Mouse (Mus musculus) lung, postnatal 4 days (tissue): Measurements from ENCODE around the gene Kcnk3.

Source experiments
- DNase-seq, 2 experiments: peaks; one replicate each; pipeline ENCODE4 v3.0.0; 2021

Kcnk3 gene

DNA sequence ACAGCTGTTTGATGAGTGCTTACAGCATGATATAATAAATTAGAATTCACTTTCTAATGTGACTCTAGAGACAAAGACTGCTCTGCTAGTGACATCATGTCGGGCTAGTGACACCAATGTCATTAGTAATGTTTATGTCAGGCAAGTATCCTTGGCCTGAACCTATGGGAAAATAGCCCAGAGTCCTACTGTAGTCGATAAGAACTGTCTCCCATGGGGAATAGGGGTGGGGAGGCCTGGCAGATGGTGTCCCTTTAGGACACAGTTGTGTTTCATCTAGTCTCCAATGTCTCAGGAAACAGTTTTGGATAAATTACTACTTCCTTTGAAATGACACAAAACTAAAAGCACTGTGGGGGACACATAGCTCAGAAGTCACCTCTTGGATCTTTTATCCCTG, 58.1 kb downstream of the Kcnk3 start:
- DNase-seq, result peak in 1 of 2 experiments; percentile 49

DNA sequence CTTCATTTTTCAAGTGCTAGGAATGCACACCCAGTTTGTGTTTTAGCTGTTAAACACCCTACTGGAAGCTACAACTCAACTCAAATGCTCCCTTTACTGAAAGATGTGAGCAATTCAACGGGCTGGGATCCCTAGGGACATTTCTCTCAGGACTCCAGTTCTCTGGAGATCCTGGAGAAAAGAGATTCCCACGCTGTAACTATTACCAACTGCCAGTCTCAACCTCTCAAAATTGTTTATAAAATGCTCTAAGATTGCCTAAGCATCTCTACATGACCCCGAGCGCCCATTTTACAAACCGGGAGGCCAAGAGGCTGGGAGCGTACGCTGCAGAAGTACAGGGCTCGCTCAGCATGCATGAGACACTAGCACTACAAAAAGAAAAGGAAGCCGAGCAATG, 59.4 kb downstream of the Kcnk3 start:
- DNase-seq, result no peak

DNA sequence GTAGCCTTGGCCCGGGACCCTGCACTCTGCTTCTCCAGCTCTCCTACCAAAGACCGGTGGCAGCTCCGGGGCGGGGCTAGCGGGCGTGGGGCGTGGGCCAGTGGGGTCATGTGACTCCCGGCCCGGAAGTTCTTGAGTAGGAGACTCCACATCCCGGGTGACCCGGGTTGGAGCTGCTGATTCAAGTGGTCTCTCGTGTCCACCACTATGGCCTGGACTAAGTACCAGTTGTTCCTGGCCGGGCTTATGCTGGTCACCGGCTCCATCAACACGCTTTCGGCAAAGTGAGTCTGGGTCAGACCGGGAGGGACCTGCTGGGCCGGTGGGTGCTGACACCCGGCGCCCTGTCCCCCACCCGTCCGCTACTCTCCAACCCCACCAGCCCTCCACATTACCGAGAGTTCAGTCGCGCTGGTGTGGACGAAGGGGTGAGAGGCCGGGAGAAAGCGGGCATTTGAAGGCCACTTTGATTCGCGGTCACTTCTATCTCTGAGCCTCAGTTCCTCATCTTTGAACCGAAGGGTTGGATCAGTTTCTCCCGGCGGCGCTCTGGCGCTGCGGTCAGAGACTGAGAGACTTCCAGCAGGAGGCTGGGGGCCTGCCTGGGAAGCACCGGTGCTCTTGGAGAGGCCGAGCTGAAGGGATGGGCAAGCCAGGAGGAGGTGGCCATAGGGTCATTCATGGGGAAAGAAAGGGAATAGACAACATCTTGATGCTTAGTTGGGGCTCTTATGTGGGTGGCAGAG, 60.0 kb downstream of the Kcnk3 start, which contains the start of gene Slc35f6:
Slc35f6 (plus strand) TSS at position 119 of the 746 bp plus-strand sequence.
- peak; percentile 95 for DNase-seq

DNA sequence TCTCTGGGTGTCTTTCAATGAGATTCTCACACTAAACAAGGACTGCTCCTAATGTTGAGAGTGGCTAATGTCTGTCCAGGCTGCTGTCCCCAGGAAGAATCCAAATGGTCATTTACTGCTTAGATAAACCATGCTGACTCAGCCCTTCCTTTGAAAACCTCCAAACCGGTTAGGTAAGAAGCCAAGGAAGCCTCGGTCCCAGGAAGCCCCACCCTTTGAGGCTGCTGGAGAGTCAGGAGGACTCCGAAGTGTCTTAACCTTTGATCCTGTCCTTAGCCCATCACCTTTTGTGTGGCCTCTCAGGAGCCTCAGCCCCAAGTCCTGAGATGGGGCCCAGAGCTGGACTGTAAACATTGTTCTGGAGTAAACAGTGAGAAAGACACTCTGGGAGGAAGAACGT, 61.6 kb downstream of the Kcnk3 start:
- DNase-seq, result no peak

DNA sequence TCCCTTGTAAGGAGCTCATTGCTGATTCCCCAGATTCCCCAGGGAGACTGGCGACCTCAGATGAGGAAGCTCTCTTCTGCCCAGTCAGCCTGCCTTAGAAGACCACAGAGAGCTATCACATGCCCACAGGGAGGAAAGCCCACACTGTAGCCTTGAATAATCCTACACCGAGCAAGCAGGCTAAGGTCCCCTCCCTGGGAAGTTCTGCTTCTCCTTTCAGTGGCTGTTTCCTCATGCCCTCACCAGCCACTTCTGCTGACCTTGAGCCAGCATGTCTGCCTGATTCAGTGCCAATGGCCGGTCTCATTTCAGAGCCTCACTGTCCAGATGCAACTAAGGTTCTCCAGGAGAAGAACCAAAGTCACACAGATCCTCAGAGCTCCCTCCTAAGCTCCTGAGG, 62.8 kb downstream of the Kcnk3 start:
- peak; percentile 39 to 46 for DNase-seq

DNA sequence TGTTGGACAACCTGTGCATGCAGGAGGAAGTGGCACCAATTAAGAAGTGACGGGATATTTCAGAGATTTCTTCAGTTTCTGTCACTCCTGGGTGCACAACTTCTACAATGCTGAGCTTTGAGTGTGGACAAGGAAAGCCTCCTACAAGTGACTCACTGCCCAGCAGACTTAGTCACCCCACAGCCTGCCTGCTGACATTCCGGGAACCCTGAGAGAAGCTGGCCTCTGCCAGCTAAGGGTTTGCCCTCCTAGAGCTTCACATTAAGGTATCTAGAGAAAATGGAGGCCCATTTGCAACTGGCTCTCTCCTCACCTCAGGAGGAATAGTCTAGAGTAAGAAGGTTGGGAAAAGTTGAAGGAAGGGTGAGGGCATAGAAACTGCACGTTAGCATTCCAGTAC, 63.6 kb downstream of the Kcnk3 start:
- DNase-seq, result no peak

DNA sequence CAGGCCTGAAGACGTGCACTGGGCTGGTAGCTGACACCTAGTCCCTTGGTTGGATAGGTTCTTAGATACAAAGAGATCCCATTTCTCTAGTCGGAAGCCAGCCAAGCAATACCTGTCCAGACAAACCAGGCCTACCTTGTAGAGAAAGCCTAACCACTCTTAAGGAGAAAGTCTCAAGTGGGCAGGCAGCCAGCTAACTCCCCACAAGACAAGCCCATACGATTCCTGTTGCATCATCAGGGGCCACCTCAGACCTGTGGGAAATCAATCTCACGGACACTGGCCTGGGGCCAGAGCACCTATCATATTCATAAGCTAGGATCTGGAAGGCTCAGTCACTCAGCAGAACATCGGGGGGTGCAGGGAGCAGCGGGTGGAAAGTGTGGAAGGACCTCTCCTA, 65.3 kb downstream of the Kcnk3 start:
- no peak for DNase-seq

DNA sequence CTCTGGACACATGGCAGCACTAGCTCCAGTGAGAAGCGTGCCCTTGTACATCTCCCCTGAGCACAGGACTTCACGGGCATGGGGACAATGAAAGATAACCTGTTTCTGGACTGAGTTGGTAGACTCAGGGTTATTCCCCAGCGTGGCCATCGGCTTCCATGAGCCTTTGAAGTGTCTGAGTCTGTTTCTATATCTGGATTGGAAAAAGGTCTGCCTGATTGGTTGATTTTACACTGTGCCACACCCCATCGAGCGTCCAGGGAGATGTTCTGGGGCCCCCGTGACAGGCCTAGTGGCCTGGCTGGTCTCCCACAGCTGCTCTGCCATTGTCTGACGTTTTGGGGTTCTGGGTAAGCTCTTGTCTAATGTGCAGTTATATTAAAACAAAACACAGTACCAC, 67.1 kb downstream of the Kcnk3 start:
- no peak for DNase-seq

DNA sequence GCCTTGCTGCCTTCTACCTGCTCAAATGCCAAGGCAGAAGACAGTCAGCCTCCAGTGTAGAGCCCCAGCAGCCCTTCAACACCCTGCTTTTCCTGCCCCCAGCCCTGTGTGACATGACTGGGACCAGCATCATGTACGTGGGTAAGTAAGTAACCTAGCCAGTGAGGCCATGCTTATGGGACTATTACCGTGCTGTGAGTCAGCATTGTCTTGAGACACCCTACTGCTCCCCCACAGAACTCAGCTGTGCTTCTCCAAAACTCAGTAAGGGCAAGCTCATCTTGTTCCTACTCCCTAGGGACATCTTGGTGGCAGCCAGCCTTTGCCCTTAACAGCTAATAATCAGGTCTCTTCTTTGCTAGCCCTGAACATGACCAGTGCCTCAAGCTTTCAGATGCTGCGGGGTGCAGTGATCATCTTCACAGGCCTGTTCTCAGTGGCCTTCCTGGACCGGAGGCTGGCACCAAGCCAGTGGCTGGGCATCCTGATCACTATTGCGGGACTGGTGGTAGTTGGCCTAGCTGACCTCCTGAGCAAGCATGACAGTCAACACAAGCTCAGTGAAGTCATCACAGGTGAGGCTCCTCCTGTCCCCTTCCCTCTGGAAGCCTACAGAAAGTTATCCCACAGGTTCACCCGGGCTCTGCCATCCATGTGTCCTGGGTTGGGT, 67.7 kb downstream of the Kcnk3 start:
- DNase-seq, result no peak

DNA sequence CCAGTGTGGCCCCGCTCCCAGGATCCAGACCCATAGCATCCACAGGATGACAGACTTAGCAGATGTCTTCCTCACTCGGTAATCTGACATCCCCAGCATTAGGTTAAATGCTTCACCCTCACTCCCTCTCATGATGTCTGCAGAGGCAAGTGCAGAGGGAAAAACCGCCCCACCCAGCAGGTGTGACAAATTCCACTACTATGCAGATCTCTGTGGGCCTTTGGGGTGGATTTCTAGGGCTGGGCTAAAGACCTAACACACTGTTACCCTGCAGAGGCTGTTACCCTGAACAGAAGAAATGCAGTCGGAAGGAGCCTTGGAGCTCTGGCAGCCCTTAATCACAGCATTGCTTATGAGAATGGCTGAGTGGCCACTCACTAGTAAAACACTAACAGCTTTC, 71.1 kb downstream of the Kcnk3 start:
- DNase-seq, result no peak

DNA sequence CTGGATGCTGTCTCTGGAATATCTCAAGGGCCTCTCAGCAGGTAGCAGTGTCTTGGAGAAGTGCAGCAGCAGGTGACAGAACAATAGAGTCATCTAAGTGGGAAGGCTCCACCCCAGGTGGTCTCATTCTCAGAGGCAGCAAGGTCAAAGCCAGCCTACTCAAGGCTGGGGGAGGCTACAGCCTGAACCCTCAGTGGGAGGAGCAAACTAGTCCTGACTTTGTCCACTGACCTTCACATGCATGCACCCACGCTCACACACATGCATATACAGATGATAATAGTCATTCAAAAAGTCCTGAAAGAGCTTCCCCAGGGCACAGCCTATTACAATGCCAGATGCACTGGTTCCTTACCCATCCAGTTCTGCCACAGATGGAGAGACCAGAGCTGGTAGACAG, 72.3 kb downstream of the Kcnk3 start:
- DNase-seq, result no peak

DNA sequence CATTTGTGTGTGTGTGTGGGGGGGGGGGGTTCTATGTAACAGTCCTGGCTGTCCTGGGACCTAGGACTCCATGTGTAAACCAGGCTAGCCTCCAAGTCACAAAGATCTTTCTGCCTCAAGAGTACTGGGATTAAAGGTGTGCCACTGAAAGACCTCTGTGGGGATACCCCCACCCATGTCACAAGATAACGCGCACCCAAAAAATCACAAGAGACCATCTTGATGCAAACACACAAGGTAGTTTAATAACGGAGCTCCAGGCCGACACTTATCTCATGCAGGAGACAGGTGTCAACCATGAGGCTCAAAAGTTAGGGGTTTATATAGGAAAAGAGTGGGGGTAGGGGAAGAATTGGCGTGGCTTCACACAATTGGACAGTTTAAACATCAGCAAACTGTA, 72.8 kb downstream of the Kcnk3 start:
- DNase-seq, result no peak

DNA sequence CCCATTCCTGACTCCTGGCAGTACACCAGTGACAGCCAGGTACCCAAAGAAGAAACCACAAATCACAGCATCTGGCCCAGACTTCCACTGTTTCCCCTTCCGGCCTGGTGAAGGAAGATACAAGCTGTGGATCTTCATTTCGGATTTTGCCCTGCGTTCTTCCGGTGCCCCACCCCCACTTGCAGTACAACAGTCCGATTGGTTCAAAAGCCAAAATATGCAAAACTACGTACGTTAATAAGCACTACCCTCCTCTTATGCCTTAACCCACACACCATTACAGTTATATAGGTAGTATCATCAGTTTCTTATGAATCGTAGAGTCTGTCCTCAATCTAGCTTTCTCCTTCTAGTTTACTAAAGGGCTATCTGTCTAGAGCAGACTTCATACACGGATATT, 77.4 kb downstream of the Kcnk3 start:
- DNase-seq, result no peak

DNA sequence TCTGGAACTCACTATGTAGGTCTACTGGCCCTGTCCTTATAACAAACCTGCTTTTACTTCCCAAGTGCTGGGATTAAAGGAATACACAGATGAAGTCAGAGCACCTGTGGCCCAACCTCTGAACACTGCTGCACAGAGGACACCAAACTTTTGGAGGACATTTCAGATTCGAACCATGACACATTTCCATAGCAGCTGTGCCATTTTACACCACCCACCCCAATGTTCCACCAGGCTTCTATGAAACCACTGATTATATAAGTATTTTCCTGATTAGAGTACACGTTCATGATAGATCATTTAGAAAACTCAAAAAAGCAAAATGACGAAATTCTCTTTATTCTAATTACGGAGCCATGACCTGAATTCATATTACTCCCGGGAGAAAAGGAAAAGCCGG, 78.0 kb downstream of the Kcnk3 start:
- DNase-seq, result no peak

DNA sequence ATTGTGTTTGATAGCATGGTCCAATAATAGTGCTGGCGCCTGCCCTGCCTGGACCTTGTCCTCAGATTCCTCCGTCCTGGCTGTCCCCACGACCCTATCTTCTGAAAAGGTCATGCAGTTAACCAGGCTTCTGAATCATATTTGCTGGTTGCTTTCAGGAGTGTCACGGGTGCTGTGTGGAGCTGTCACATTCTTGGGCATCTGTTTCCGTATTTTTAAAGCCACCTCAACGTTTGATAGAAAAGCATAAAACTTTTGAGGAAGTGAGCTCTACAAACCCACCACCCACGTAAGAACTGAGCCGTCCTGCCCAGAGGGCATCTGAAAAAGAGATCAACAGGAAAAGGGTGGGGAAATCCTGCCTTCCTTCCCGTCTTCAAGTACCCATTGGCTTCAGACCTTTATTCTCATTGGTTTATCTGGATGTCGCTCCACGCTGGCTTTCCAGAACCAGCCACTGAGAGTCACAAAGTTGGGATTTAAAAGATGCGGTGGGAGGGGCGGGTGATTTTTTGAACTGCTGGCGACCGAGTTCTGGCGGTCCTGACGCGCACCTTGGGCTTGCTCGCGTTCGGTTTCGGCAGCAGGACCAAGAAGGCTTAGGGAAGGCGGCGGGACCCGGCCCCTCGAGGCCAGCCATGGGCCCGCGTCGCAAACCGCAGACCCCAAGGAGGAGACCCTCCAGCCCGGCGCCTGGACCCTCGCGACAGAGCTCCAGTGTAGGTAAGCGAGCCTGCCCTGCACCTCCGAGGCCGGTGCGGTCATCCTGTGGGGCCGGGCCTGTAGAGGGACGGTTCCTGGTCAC, 78.6 kb downstream of the Kcnk3 start, which contains the start of gene Cenpa:
Cenpa (plus strand) TSS at position 387 of the 805 bp plus-strand sequence.
- DNase-seq, result peak; percentile 89 to 92

DNA sequence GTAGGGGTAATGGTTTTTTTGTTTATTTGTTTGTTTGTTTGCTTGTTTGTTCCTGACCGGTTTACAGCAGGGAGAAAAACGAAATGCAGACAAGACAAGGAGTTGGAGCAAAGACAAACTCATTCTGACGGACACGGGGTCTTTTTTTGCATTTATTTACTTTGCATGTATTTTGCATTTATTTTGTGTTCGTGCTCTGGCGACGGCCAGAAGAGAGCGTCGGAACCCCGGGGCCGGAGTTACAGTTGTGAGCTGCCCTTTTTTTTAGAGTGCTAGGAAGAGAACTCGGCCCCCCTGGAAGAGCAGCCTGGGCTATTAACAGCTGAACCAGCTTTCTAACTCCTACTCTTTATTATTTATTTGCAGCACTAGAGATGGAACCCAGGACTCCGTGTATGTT, 79.2 kb downstream of the Kcnk3 start:
- no peak for DNase-seq

DNA sequence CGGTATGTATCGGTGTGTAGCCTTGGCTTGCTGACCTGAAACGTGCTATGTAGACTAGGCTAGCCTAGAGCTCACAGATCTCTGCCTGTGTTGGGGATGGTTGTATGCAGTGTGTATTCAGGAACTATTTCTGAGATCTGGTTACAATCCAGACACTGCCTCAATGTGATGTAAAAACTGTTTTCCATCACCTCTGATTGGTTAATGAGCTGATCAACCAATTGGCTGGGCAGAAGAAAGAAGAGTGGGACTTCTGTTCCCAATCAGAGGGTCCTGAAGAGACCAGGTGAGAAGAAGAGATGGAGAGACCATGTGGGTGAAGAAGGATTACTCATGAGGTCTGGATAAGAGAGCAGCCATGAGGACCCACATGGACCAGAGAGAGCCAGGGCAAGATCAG, 79.7 kb downstream of the Kcnk3 start:
- DNase-seq, result no peak

DNA sequence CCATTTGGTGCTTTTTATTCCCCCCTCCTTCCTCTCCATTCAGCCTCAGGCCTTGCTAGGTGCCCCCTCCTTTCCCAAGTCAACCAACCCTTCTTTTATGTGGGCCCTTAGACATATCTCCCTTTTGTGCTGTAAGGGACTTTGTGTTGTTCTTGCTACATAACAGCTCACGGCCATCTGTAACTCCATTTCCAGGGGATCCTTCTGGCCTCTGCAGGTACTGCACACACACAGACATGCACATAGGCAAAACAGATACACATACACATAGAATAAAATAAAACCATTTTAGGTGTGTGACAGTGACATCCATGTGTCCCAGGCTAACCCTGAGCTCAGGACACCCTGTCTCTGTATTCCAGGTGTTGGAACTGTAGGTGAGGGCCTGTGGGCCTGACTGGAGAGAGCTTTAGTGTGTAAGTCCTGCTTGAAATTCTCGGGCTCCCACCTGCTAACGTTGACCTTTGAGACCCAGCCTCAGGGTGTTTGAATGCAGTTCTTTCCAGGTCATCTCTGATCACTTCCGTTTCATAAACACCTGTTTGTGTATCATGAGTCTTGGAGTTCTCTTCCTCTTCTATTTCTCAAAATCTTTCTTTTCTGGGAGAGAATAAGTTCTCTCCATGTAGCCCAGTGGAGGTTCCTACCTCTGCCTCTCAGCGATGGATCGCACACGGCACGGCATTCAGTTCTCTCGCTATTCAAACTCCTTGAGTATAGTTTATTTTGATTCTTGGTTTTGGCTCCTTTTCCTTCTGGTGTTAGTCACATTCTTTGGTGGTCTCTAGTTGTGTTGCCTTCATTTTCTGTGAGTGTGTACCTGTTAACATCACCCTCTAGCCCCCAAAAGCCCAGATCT, 80.9 kb downstream of the Kcnk3 start:
- no peak for DNase-seq

DNA sequence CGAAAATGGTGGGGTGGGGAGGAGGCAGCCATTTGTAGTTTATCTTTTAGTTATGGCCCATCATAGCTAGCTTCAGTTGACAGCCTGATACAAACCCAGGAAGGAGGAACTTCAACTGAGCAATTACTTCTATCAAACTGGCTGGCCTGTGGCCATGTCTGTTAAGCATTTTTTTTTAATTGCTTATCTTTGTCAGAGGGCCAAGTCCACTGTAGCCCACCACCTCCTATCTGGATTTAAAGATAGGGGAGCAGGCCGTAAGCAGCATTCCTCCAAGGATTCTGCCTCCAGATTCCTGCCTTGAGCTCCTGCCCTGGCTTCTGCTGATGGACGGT, 81.5 kb downstream of the Kcnk3 start:
- DNase-seq, result no peak

DNA sequence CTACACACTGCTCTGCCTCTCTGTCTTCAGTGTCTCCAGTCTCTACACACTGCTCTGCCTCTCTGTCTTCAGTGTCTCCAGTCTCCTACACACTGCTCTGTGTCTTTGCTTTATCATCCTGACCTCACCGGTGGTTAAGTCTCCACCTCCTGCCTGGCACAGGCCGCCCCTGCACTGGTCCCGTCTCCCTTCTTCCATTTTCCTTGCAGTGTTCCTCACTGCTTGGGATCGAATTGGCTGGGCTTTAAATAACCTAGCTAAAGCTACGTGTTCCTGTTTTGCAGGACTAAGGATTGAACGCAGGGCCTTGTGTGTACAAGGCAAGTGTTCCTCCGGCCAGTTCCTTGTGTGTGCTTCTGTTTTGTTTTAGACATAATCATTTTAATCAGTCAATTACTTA, 82.1 kb downstream of the Kcnk3 start:
- DNase-seq, result no peak

DNA sequence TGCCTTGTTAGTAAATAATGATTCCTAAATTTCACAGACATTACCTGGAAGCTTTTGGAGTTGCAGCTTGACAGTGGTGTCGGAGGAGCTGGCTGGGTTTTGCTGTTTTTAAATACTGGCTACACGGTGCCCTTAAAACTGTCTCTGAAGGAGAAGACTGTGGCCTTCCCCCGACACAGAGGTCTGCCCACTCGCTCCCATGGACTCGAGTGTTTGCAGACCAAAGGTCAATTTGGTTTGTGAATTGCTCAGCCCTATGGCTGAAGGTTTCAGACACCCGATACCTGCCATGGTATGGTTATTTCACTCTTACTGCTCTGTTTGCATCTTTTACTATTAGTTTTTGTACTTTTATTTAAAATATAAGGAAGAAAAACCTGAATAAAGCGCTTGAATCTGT, 86.0 kb downstream of the Kcnk3 start:
- DNase-seq, result peak in 1 of 2 experiments; percentile 4
